Mouse (Mus musculus): ENCODE measurements around the gene Runx2. TPM values are rescaled to one million over a fixed set of nuclear protein-coding genes. Genes with fewer than 3 reads are reported as not detected.

Runx2 gene
- polyA plus RNA-seq, 2 experiments, result 16.5 to 27.5 TPM

DNA sequence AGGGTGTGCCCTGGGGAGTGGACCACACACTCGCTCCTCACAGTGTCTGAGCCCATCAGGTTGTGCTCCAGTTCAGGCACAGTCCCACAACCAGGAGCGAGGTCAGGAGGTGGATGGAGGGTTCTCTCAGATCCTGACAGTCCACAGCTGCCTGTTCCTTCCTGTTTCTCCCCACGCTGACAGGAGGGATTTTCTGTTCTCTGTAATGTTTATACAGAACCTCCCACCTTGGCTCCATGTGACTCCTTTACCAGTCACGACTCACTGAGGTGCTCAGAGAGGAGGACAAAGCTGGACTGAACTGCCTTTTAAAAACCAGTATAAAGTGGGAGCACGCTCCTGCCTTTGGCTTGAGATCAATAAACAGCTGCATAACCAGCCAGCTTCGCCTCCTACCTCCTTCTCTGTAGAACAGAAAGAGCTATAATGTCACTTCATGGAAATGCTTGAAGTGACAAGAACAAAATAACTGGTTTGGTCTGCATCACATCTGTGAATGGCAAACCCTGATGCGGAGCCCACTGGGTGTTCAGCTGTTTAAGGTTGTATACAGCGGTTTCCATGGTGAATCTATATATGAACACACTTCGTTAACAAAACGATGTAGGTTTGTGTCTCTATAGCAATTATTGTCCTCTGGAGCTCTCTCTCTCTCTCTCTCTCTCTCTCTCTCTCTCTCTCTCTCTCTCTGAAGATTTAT, 177.3 kb downstream of the Runx2 start:
- H3K4me3 ChIP-seq (replicated peaks; ENCODE audit: low read length), result no peak overlapping the region
- no peaks in the 10 kb centered on the region for H3K9me3 ChIP-seq (ENCODE audit: control insufficient read depth, low read length)
- H3K9ac ChIP-seq (ENCODE audit: low read depth, low read length, severe bottlenecking), result no peak overlapping the region
- no peaks in the 10 kb centered on the region for H3K27me3 ChIP-seq (ENCODE audit: control insufficient read depth, insufficient read depth, low read length)
- no peak overlapping the region for H3K27ac ChIP-seq (replicated peaks; ENCODE audit: low read depth, low read length)
- no peak overlapping the region for H3K4me2 ChIP-seq (replicated peaks; ENCODE audit: low read depth, low read length, severe bottlenecking)
- no peak for DNase-seq (ENCODE audit: low spot score)
- H3K36me3 ChIP-seq (ENCODE audit: control insufficient read depth, insufficient read depth, low read length), result no peaks in the 10 kb centered on the region
- no peak for TF ChIP-seq POLR2A (IDR thresholded peaks at IDR 0.05; ENCODE audit: borderline replicate concordance, extremely low read depth, insufficient read depth, insufficient read length)
- 56% methylated on average over 10 of the region's 10 CpGs for WGBS
- ATAC-seq (ENCODE audit: low FRiP score, low read depth), result no peak
- H3K4me1 ChIP-seq (ENCODE audit: control insufficient read depth, insufficient read depth, low read length), result no peaks in the 10 kb centered on the region

DNA sequence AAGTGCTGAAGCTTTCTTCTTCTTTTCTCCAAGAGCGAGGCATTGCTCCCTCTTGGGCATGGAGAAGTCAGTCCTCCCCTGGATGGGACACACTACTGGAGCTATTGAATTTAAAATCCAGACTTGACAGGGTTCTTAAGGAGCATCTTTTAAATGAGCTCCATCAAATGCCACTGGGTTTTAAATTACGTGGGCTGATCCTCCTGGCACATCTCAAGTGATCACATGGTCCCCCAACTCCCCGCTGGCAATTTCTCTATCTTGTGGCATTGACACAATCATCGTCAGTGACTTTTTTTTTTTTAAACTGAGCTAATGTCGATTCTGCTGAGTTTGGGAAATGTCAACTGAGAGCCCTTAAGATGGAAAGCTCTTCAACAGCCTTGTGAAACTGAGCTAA, 180.1 kb downstream of the Runx2 start:
- H3K36me3 ChIP-seq (ENCODE audit: control insufficient read depth, insufficient read depth, low read length), result no peaks in the 10 kb centered on the region
- no peaks in the 10 kb centered on the region for H3K27me3 ChIP-seq (ENCODE audit: control insufficient read depth, insufficient read depth, low read length)
- no peak overlapping the region for H3K4me3 ChIP-seq (replicated peaks; ENCODE audit: low read length)
- DNase-seq (ENCODE audit: low spot score), result no peak
- ATAC-seq (ENCODE audit: low FRiP score, low read depth), result no peak
- 59% methylated on average over 5 of the region's 5 CpGs for WGBS
- H3K4me2 ChIP-seq (replicated peaks; ENCODE audit: low read depth, low read length, severe bottlenecking), result no peak overlapping the region
- no peak for TF ChIP-seq POLR2A (IDR thresholded peaks at IDR 0.05; ENCODE audit: borderline replicate concordance, extremely low read depth, insufficient read depth, insufficient read length)
- no peak overlapping the region for H3K27ac ChIP-seq (replicated peaks; ENCODE audit: low read depth, low read length)
- no peak overlapping the region for H3K9ac ChIP-seq (ENCODE audit: low read depth, low read length, severe bottlenecking)
- H3K4me1 ChIP-seq (ENCODE audit: control insufficient read depth, insufficient read depth, low read length), result no peaks in the 10 kb centered on the region
- no peaks in the 10 kb centered on the region for H3K9me3 ChIP-seq (ENCODE audit: control insufficient read depth, low read length)

DNA sequence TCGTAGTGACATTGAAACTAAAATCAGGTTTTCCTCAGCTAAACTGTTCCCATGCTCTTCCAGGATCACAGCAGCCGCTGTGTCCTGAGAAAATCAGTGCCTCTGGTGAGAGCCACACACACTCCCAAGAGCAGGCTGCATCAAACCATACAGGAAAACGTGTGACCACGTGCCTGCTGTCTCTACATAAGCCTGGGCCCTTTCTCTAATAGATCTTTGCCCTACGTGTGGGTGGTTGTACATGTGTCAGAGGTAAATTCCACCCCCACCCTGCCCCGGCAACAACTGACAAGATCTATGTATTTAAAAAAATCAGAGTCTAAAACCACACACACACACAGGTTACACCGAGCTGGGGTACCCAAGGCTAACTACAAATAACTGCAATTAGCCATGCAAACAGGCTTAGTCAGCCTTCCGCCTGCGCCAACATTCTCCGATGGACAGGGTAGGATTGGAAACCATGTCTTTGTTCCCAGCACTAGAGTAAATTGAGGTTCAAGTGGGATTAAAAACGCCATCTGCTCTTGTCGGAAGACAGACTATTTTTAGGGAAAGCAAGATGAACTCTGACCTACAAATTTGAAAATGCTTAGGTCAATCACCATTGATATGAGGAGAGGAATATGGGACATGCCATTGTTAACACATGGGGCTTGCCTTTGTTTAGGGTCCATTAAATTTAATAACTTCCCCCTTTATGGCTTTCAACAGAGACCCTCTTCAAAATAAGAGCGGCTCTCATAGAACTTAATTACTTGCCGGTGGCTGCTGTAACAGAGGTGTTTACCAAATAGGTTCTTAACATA, 180.8 kb downstream of the Runx2 start:
- Histone ChIP-seq H3K4me3 (replicated peaks; ENCODE audit: low read length) (no peak overlapping the region), H3K27me3 (ENCODE audit: control insufficient read depth, insufficient read depth, low read length) (no peaks in the 10 kb centered on the region), H3K27ac (replicated peaks; ENCODE audit: low read depth, low read length) (no peak overlapping the region), H3K4me2 (replicated peaks; ENCODE audit: low read depth, low read length, severe bottlenecking) (no peak overlapping the region), H3K4me1 (ENCODE audit: control insufficient read depth, insufficient read depth, low read length) (no peaks in the 10 kb centered on the region), H3K9ac (ENCODE audit: low read depth, low read length, severe bottlenecking) (no peak overlapping the region), H3K36me3 (ENCODE audit: control insufficient read depth, insufficient read depth, low read length) (no peaks in the 10 kb centered on the region), H3K9me3 (ENCODE audit: control insufficient read depth, low read length) (no peaks in the 10 kb centered on the region)
- WGBS, result 53% methylated on average over 14 of the region's 14 CpGs
- no peak for ATAC-seq (ENCODE audit: low FRiP score, low read depth)
- TF ChIP-seq POLR2A (IDR thresholded peaks at IDR 0.05; ENCODE audit: borderline replicate concordance, extremely low read depth, insufficient read depth, insufficient read length), result no peak
- no peak for DNase-seq (ENCODE audit: low spot score)

DNA sequence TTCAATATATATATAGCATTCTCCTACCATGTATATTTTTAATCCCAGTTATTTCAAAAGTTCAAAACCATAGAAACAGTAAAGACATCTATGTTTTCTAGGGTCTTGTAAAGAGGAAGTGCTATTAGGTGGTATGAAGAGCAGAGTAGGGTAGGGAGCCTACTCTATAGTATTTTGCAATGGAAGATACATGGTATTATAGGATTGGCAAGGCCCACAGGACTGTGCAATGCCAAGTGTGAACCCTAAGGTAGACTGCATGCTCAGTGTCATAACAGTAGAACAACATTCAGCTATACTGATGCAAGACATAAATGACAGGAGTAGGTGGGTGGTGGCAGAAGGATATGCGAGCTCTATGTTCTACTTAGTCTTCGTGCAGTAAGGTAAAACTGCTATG, 181.7 kb downstream of the Runx2 start:
- WGBS, result 93% methylated on average over 2 of the region's 2 CpGs
- DNase-seq (ENCODE audit: low spot score), result no peak
- Histone ChIP-seq H3K4me3 (replicated peaks; ENCODE audit: low read length) (no peak overlapping the region), H3K9me3 (ENCODE audit: control insufficient read depth, low read length) (no peaks in the 10 kb centered on the region), H3K27me3 (ENCODE audit: control insufficient read depth, insufficient read depth, low read length) (no peaks in the 10 kb centered on the region), H3K9ac (ENCODE audit: low read depth, low read length, severe bottlenecking) (no peak overlapping the region), H3K4me2 (replicated peaks; ENCODE audit: low read depth, low read length, severe bottlenecking) (no peak overlapping the region), H3K27ac (replicated peaks; ENCODE audit: low read depth, low read length) (no peak overlapping the region), H3K4me1 (ENCODE audit: control insufficient read depth, insufficient read depth, low read length) (no peaks in the 10 kb centered on the region), H3K36me3 (ENCODE audit: control insufficient read depth, insufficient read depth, low read length) (no peaks in the 10 kb centered on the region)
- no peak for TF ChIP-seq POLR2A (IDR thresholded peaks at IDR 0.05; ENCODE audit: borderline replicate concordance, extremely low read depth, insufficient read depth, insufficient read length)
- no peak for ATAC-seq (ENCODE audit: low FRiP score, low read depth)

DNA sequence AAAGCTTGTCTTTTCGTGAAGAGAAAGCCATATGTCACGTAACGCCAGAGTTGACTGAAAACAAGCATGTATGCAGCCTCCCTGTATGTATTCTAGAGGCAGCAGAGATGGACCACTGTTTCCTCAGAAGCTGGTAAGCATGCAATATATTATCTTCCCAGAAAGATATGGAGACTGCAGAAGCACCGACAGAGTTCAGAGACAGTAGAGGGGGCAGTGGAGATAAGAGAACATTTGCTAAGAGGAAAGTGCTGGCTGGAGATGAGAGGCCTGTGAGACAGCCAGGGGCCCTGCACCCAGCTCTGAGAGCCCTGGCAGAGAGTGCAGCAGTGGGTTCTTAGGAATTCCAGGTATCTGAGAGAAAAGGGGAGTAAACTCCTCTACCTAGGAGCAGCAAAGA, 182.3 kb downstream of the Runx2 start:
- DNase-seq (ENCODE audit: low spot score), result no peak
- H3K27me3 ChIP-seq (ENCODE audit: control insufficient read depth, insufficient read depth, low read length), result no peaks in the 10 kb centered on the region
- H3K27ac ChIP-seq (replicated peaks; ENCODE audit: low read depth, low read length), result no peak overlapping the region
- H3K9me3 ChIP-seq (ENCODE audit: control insufficient read depth, low read length), result no peaks in the 10 kb centered on the region
- WGBS, result 78% methylated on average over 4 of the region's 4 CpGs
- no peak overlapping the region for H3K4me2 ChIP-seq (replicated peaks; ENCODE audit: low read depth, low read length, severe bottlenecking)
- no peak overlapping the region for H3K9ac ChIP-seq (ENCODE audit: low read depth, low read length, severe bottlenecking)
- H3K36me3 ChIP-seq (ENCODE audit: control insufficient read depth, insufficient read depth, low read length), result no peaks in the 10 kb centered on the region
- ATAC-seq (ENCODE audit: low FRiP score, low read depth), result no peak
- TF ChIP-seq POLR2A (IDR thresholded peaks at IDR 0.05; ENCODE audit: borderline replicate concordance, extremely low read depth, insufficient read depth, insufficient read length), result no peak
- no peaks in the 10 kb centered on the region for H3K4me1 ChIP-seq (ENCODE audit: control insufficient read depth, insufficient read depth, low read length)
- no peak overlapping the region for H3K4me3 ChIP-seq (replicated peaks; ENCODE audit: low read length)
